Mouse (Mus musculus) myocyte (in vitro differentiated cells): ENCODE results near the gene Pwp2. TPM values are rescaled to one million over a fixed set of nuclear protein-coding genes. Genes with fewer than 3 reads are reported as not detected.

Source experiments
- H3K27me3 ChIP-seq: one replicate; pipeline ENCODE4 v1.6.1; 2011; ENCODE audit not compliant: control insufficient read depth, insufficient read depth, insufficient read length
- H3K36me3 ChIP-seq: one replicate; pipeline ENCODE4 v1.6.1; 2011; ENCODE audit not compliant: control insufficient read depth, insufficient read depth
- H3K4me2 ChIP-seq: one replicate; pipeline ENCODE4 v1.6.1; 2011; ENCODE audit warnings: low read depth, control low read depth
- H3K4me3 ChIP-seq: one replicate; pipeline ENCODE4 v1.5.1; 2011; ENCODE audit warnings: mild to moderate bottlenecking, control low read depth, moderate library complexity
- H3K79me2 ChIP-seq: one replicate; pipeline ENCODE4 v1.6.1; 2011; ENCODE audit not compliant: control insufficient read depth, insufficient read depth
- H3ac ChIP-seq: one replicate; pipeline ENCODE4 v1.6.1; 2011; ENCODE audit not compliant: control insufficient read depth, insufficient read length
- CEBPB ChIP-seq: IDR thresholded peaks from 2 replicates; pipeline ENCODE4 v1.6.1; 2011; ENCODE audit warnings: mild to moderate bottlenecking, moderate library complexity; ENCODE audit not compliant: poor library complexity, insufficient read depth, severe bottlenecking
- E2F4 ChIP-seq: IDR thresholded peaks from one replicate; pipeline ENCODE4 v1.6.1; 2011; ENCODE audit warnings: mild to moderate bottlenecking, control low read depth, moderate library complexity; ENCODE audit not compliant: insufficient read depth
- MAX ChIP-seq: IDR thresholded peaks from one replicate; pipeline ENCODE4 v1.6.1; 2011; ENCODE audit warnings: low read depth, mild to moderate bottlenecking, control low read depth
- MYOD1 ChIP-seq, 3 experiments: IDR thresholded peaks; one replicate each; pipeline ENCODE4 v1.6.1; 2011; ENCODE audit warnings: control low read depth in 2 of 3, low read depth in 2 of 3, mild to moderate bottlenecking in 2 of 3, moderate library complexity in 1 of 3; ENCODE audit not compliant: insufficient read length in 2 of 3, control insufficient read depth in 1 of 3
- MYOG ChIP-seq, 3 experiments: IDR thresholded peaks; one replicate each; pipeline ENCODE4 v1.6.1; 2011; ENCODE audit warnings: control low read depth in 2 of 3, low read depth in 2 of 3, mild to moderate bottlenecking in 2 of 3; ENCODE audit not compliant: insufficient read length in 2 of 3, control insufficient read depth in 1 of 3, insufficient read depth in 1 of 3
- POLR2A ChIP-seq: IDR thresholded peaks from one replicate; pipeline ENCODE4 v1.6.1; 2011; ENCODE audit warnings: low read depth, mild to moderate bottlenecking, control low read depth, moderate library complexity; ENCODE audit not compliant: insufficient read length
- POLR2AphosphoS2 ChIP-seq: IDR thresholded peaks from one replicate; pipeline ENCODE4 v1.6.1; 2011; ENCODE audit warnings: low read depth, control low read depth; ENCODE audit not compliant: insufficient read length
- REST ChIP-seq: IDR thresholded peaks from one replicate; pipeline ENCODE4 v1.6.1; 2011; ENCODE audit warnings: mild to moderate bottlenecking, control low read depth, moderate library complexity; ENCODE audit not compliant: insufficient read depth, insufficient read length
- SRF ChIP-seq: IDR thresholded peaks from one replicate; pipeline ENCODE4 v1.6.1; 2011; ENCODE audit warnings: low read depth; ENCODE audit not compliant: control insufficient read depth, insufficient read length
- TCF12 ChIP-seq: IDR thresholded peaks from one replicate; pipeline ENCODE4 v1.6.1; 2011; ENCODE audit warnings: mild to moderate bottlenecking, control low read depth; ENCODE audit not compliant: poor library complexity, insufficient read depth, severe bottlenecking
- TCF3 ChIP-seq: IDR thresholded peaks from one replicate; pipeline ENCODE4 v1.6.1; 2011; ENCODE audit warnings: low read depth, control low read depth; ENCODE audit not compliant: insufficient read length
- USF1 ChIP-seq: IDR thresholded peaks from one replicate; pipeline ENCODE4 v1.6.1; 2011; ENCODE audit warnings: low read depth, mild to moderate bottlenecking, control low read depth, moderate library complexity
- polyA plus RNA-seq: library from polyadenylated mRNA; unstranded; fragments of >200 nt; fragmentation: generic; extraction: Trizol; gene quantifications from one replicate; pipeline ENCODE4 v1.2.1, GENCODE M21; 2012; ENCODE audit warnings: missing spikeins

Gene Pwp2
- polyA plus RNA-seq, 1 experiment, result 22.1 TPM

DNA sequence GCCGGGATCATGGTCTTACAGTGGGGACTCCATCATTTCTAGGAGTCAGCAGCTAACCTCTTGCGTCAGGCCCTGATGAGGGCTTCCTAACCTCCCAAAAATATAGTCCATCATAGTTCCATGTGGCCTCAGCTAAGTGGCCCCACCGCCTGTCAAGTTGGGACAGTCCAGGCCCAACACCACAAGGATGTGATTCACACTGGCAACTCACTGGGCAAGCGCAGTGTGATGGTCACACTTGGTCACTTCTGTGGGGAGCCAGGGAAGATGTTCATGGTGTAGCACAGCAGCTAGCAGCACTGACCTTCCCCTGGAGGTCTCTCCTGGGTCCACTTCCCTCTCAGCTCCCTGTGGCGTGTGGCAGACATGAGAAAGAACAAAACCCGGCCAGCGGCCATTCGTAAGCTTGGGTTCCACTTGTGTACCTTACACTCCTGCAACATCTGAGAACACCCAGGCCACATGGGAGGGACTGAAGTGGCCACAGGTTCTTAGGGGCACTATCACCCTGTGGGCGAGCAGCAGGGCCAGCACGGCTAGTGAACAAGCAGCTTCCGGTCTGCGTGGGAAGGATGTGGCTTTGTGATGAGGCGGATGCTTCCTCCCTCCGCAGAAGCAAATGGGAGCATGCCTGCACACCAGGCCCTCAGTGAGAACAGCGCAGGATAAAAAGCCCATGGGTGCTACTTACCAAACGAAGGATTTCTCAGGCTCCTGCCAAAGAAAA, 24.4 kb downstream of the Pwp2 start:
- Histone ChIP-seq H3K27me3 (no peaks in the 10 kb centered on the region), H3K4me2 (no peak overlapping the region), H3ac (no peak overlapping the region), H3K36me3 (peaks cover 4% of the 10 kb centered on the region), H3K4me3 (no peak overlapping the region), H3K79me2 (no peaks in the 10 kb centered on the region)
- TF ChIP-seq CEBPB (no peak), SRF (no peak), REST (no peak), USF1 (no peak), MYOD1 (IDR thresholded peaks at IDR 0.05; ENCODE audit: control insufficient read depth in 1 of 3, insufficient read length in 2 of 3, low read depth in 2 of 3) (no peak), POLR2A (no peak), TCF3 (no peak), POLR2AphosphoS2 (no peak), TCF12 (no peak), MAX (no peak), E2F4 (no peak), MYOG (IDR thresholded peaks at IDR 0.05; ENCODE audit: control insufficient read depth in 1 of 3, insufficient read depth in 1 of 3, insufficient read length in 2 of 3, low read depth in 2 of 3) (no peak)

DNA sequence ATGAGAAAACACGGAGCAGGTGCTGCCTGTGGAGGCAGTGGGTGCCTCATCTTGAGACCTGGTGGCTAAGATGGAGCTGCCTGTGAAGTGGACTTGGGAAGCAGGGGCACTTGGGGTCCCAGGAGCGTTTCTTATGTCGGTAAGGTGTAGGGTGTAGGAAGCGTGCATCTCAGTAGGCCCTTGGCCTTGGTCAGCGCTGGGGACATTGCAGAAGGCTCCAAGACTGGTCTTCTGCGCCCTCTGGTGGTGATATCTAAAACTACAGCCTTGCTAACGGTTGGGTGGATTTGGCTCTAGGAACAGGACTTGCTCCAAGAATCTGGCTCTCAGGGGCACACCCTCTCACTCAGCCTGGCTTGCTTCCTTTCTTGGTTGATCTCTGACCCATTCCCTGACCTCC, 25.0 kb downstream of the Pwp2 start:
- Histone ChIP-seq H3K36me3 (peaks cover 4% of the 10 kb centered on the region), H3ac (no peak overlapping the region), H3K4me2 (no peak overlapping the region), H3K27me3 (no peaks in the 10 kb centered on the region), H3K79me2 (no peaks in the 10 kb centered on the region), H3K4me3 (no peak overlapping the region)
- TF ChIP-seq TCF12 (no peak), POLR2AphosphoS2 (peak; percentile 67)

DNA sequence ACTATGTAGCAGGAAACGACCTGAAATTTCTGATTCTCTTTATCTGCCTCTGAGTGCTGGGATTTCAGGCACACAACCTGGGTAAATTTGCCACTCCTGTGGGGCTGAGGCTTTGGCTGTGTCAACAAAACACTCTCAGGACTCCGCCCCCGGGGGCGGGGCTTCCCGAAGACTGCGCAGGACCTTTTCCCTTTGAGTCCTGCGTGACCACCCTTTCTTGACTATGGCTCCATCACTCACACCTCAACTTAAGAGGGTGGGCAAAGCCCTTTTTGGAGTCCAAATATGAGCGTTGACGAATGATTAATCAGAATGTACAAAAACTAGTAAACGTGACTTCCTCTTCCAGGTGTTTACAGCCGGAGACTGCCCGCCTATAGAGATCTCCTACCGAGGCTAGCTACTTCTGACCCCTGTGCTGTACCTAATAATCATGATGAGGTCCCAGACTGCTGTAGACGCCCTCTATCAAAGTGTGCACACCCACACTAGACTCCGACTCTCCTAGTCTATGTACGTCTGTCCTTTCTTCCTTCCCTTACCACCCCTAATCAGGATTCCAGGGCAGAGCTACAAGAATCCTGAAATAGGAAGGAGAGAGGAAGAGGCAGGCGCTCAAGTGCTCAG, 25.6 kb downstream of the Pwp2 start:
- Histone ChIP-seq H3K4me2 (no peak overlapping the region), H3ac (no peak overlapping the region), H3K79me2 (no peaks in the 10 kb centered on the region), H3K4me3 (no peak overlapping the region), H3K27me3 (no peaks in the 10 kb centered on the region), H3K36me3 (peaks cover 4% of the 10 kb centered on the region)
- TF ChIP-seq MYOD1 (IDR thresholded peaks at IDR 0.05; ENCODE audit: control insufficient read depth in 1 of 3, insufficient read length in 2 of 3, low read depth in 2 of 3) (no peak), REST (no peak), E2F4 (no peak), POLR2A (no peak)

DNA sequence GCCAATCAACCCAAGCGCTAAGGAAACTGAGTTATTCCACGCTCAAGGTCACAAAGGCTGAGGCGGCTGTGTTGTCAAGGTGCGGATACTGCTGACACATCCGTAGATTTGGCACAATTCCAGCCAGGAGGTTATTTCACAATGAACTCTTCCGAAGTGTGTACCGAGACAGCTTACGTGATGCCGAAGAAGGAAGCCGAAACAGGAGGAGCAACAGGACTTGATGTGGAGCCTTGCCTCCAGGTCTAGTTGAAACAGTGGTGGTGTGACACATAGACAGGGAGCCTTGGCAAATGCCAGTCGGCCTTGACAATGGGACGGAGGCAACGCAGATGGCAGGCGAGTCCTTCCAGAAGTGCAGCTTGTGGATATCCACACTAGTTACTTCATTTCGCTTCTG, 26.9 kb downstream of the Pwp2 start:
- peaks cover 8% of the 10 kb centered on the region for H3K27me3 ChIP-seq

DNA sequence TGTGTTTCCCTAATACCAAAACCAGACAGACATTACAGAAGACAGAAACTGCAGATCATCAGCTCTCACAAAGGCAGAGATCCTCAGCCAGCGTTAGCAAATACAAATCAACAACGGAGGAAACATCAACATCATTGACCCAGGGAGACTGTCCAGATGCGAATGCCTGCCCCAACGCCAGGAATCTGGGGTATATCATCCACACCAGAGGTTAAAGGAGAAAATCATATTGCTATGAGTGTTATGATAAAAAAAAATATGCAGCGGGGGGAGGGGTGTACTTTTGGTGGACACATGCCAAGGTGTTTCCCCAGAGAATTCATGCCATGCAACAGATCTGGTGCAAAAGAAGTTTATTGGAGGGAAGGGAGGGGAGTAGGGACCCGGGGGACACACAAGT, 28.0 kb downstream of the Pwp2 start:
- Histone ChIP-seq H3ac (no peak overlapping the region), H3K4me2 (no peak overlapping the region), H3K27me3 (peaks cover 11% of the 10 kb centered on the region), H3K36me3 (no peaks in the 10 kb centered on the region), H3K79me2 (no peaks in the 10 kb centered on the region), H3K4me3 (no peak overlapping the region)
- no peak for TF ChIP-seq USF1
- no peak for TF ChIP-seq SRF
- TF ChIP-seq MYOD1 (IDR thresholded peaks at IDR 0.05; ENCODE audit: control insufficient read depth in 1 of 3, insufficient read length in 2 of 3, low read depth in 2 of 3), result no peak
- TF ChIP-seq TCF3, result no peak
- no peak for TF ChIP-seq POLR2A
- TF ChIP-seq CEBPB, result no peak
- TF ChIP-seq POLR2AphosphoS2, result no peak
- no peak for TF ChIP-seq MYOG (IDR thresholded peaks at IDR 0.05; ENCODE audit: control insufficient read depth in 1 of 3, insufficient read depth in 1 of 3, insufficient read length in 2 of 3, low read depth in 2 of 3)
- no peak for TF ChIP-seq TCF12
- TF ChIP-seq E2F4, result no peak
- TF ChIP-seq MAX, result no peak
- no peak for TF ChIP-seq REST

More for the DNA sequence above, 26.9 kb downstream of the Pwp2 start:
- TF ChIP-seq MYOD1 (IDR thresholded peaks at IDR 0.05; ENCODE audit: control insufficient read depth in 1 of 3, insufficient read length in 2 of 3, low read depth in 2 of 3) (no peak), REST (no peak), TCF3 (no peak), E2F4 (no peak), POLR2A (no peak), POLR2AphosphoS2 (no peak), USF1 (no peak), SRF (no peak), TCF12 (no peak), CEBPB (no peak), MAX (no peak), MYOG (IDR thresholded peaks at IDR 0.05; ENCODE audit: control insufficient read depth in 1 of 3, insufficient read depth in 1 of 3, insufficient read length in 2 of 3, low read depth in 2 of 3) (no peak)
- no peak overlapping the region for H3K4me3 ChIP-seq
- no peaks in the 10 kb centered on the region for H3K36me3 ChIP-seq
- H3ac ChIP-seq, result no peak overlapping the region
- no peak overlapping the region for H3K4me2 ChIP-seq
- no peaks in the 10 kb centered on the region for H3K79me2 ChIP-seq
